Mouse (Mus musculus) left cerebral cortex, postnatal 25 days (tissue): Measurements from ENCODE around the gene Majin. TPM values are rescaled to one million over a fixed set of nuclear protein-coding genes. Genes with fewer than 3 reads are reported as not detected.

ENCODE experiments used
- DNase-seq, 2 experiments: peaks; one replicate each; pipeline ENCODE4 v3.0.0; 2022; ENCODE audit warnings: low spot score in 2 of 2, mixed read lengths in 1 of 2
- intact Hi-C: fragments of 180-260 bp; cut with DNase I; formaldehyde crosslinking; loops from one replicate; pipeline ENCODE4 v1.15.1; 2025
- total RNA-seq, 2 experiments: library from RNA; stranded (reverse); gene quantifications; 2 replicates each; pipeline ENCODE4 v1.2.3; 2021

Gene Majin
- total RNA-seq, 2 experiments from 2014 or later, result 0.53 TPM; not detected in 1

DNA sequence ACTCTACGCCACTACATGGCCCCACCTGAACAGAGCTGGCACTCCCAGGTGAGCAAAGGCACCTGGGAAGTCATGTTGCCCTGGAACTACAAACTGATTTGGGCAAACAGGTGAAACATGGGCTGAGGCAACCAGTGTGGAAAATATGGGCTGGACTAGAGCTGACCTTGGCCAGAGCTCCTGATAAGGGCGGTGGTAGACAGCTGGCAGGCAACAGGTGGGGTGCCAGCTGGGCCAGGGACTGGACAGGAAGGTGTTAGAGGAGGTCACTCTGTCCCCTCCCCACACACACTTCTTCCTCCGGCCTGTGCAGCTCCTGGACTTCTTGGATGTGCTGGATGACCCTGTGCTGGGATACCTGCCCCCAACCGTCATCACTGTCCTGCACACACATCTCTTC, 68.8 kb downstream of the Majin start:
- intact Hi-C loops, result no loop called here
- no peak for DNase-seq

DNA sequence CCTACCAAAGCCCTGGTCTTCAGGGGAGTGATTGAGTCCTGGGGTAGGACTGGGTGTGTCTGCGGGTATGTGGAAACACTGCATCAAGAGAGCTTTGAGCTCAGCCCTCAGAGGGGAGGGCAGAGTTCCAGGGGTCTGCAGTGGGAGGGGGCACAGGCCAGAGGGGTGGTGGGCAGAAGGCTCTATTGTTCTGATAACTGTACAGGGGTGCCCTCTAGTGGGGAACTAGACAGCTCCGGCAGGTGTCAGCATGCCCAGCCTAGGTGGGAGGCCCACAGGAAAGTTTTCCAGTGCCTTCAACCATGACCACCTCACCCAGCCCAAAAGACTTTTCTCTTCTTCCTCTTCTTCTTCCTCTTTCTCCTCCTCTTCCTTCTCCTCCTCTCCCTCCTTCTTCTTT, 76.2 kb downstream of the Majin start:
- no peak for DNase-seq
- intact Hi-C loops, result no loop called here

DNA sequence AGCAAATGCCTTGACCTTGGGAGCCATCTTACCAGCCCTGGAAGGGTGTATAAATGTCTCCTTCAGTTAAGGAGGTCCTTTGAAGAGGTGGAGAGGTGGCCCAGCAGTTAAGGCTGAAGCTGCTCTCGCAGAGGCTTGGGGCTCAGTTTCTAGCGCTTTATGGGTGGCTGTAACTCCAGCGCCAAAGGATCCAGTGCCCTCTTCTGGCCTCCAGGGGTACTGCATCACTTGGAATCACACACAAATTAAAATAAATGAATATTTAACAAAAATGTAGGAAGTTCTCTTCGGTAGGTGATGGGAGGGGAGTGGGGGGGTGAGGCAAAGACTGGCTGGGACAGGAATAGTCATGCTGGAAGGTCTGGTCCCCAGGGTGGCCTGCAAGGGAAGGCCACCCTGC, 76.8 kb downstream of the Majin start:
- intact Hi-C loops, result no loop called here
- no peak for DNase-seq

DNA sequence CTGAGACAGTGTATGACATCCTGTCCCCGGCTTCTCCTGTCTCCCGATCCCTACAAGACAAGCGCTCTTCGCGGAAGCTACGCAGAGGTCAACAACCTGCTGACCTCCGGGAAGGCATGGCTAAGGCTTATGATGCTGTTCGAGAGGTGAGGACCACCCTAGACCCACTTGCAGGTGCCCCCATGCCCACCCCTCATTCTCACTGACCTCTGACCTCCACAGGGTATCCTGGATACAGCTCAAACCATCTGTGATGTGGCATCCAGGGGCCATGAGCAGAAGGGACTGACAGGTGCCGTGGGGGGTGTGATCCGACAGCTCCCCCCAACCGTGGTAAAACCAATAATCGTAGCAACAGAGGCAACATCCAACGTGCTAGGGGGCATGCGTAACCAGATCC, 77.2 kb downstream of the Majin start:
- intact Hi-C loops, result no loop called here
- DNase-seq, result no peak

DNA sequence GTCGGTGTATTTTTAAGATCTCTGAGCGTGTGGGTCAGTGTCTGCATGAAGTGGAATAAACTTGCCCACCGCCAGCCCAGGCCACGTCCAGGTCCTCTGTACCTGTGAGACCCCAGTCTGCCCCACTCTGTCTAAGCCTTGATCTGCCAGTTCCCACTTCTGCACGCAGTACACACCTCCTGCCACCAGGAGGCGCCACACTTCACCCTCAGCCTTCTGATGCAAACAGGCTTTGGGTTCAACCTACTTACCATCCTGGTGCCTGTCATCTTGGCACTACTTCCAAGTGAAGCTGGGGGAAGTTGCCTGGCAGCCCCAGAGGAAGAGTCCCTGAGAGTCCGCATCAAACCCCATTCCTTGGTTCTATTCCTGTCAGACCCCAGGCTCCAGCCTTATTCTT, 78.0 kb downstream of the Majin start:
- intact Hi-C loops, result no loop called here
- peak; percentile 34 to 62 for DNase-seq

DNA sequence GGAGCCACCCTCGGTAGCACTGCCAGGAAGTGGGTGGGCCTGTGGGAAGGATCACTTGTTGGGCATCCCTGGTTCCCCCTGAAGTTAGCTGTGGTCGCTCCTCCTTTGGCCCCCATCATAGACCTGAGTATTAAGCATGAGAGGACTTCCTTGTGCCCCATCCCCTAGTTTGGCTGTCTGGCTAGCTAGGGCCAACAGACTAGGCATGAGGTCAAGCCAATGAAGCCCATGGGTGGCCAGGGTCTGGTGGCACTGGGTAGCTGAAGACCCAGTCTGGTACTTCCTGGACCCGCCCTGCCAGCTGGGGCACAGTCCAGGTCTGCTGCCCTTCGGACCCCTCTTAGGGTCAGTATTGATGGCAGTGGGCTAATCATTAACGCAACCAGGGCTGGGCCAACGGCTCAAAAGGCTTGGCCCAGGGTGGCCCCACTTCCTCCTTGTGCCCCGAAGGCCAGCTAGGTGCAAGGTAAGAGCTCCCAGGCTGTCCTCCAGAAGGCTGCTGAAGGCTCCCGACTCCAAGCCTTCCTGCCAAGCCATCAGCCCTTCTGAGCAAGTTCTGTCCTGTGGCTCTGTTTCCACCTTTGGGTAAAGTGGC, 78.7 kb downstream of the Majin start:
- intact Hi-C loops, result no loop called here
- no peak for DNase-seq

DNA sequence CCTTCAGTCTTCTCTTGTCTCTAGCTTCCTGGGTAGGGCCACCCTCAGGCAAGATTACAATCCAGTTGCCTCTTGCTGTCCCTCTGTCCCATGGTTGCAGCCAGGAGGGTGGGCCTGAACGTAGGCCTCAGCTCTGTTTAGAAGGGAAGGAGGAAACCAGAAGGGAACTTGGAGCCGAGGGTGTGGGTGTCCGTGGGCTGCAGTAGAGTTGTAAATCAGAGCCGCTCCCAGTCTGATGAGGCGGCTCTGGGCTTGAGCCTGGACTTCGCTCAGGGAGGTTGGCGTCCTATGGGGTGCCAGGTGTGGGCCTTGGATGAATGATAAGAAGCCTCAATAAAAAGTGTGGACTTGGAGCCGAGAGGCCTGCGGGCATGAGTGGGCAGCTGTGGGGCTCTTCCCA, 80.0 kb downstream of the Majin start:
- peak in 1 of 2 experiments; percentile 74 for DNase-seq
- intact Hi-C loops, result no loop called here

DNA sequence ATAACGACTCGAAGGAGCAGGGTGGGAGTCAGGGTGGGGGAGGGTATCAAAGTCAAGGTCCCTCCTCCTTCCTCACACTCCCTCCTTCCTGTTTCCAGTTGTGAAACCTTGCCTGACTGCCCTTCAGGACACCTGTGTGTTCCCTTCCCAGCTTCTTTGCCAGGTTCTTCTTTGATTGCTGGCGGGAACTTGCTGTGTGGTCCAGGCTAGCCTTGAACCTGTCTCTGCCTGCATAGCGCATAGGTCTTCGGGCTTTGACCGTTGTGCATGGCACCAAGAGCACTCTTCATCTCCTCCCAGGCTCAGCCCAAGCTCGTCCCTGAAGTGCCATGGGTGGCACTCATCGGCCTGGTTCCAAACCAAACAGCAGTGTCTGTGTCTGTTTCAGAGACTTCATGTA, 80.8 kb downstream of the Majin start:
- intact Hi-C loops, result no loop called here
- no peak for DNase-seq

DNA sequence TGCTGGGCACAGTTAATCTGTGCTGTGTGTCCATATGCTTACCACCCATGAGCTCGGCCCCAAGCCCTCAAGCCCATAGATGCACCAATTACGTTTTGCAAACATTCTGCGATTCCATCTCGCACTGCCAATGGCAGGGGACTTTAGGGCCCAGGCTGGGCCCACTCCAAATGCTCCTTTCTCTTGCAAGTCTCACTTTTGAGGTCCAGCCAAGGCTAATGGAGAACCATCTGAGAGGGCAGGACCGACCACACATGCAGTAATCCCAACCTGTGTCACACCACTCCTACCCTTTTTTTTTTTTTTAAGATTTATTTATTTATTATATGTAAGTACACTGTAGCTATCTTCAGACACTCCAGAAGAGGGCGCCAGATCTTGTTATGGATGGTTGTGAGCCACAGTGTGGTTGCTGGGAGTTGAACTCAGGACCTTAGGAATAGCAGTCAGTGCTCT, 81.6 kb downstream of the Majin start:
- intact Hi-C loops, result no loop called here

DNA sequence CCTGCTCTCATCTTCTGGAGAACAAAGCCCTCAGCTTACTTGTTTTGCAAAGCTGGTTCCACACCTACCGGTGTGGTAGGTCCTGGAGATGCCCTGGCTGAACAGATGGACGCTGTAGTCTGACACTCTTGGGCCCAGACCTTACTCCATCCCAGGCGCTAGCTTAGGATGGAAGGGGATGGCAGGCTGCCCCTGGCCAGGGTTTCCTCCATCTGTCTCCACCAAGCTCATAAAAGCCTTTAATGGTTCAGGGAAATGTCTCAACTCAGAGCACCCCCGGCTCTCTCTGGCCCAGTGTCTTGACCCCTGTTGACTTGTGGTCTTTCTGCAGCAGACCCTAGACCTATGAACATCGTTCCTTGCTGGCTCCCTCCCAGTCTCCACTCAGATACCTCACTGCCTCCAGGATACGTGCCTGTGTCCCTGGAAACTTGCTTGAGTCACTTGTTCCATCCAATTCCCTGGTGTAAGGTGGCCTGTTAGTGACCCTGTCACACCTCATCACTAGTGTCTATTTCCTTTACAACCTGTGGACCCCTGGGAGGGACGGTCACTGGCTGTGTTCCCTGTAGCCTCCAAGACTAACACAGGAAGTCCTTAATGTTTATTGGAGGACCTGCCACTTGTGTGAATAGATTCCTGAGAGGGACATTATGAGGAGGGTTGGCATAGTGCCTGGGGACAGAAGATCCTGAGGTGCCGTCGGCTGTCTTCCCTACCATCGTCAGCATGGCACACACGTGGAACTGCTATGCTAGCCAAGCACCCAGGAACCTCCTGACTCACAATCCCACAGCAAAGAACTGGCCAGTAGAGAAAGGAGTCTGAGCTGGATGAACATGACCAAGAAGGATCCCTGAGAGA, 83.3 kb downstream of the Majin start:
- DNase-seq, result no peak
- intact Hi-C loops, result loop anchor here (1.0 kb wide), 2 partner anchors 38 to 64 kb away; no protein-coding TSS in a partner anchor

More for the DNA sequence above, 81.6 kb downstream of the Majin start:
- no peak for DNase-seq

DNA sequence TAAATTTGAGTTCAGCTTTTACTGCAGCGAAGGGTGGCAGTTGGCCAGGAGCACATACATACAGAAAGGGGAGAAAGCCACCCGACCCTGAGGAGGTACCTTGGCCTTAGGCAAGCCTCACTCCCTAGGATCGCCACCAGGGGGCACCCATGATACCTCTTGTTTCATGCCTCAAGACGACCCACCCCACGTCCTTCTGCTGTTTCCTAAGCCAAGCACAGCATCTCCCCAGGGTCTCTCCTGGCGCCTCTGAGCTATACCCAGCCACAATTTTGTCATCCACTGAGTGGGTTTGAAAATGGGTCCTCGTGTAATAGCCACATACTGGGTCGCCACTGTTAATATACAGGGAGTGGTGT, 84.0 kb downstream of the Majin start:
- intact Hi-C loops, result loop anchor here (1.0 kb wide), 2 partner anchors 37 to 63 kb away; no protein-coding TSS in a partner anchor
- DNase-seq, result peak; percentile 81 to 85

DNA sequence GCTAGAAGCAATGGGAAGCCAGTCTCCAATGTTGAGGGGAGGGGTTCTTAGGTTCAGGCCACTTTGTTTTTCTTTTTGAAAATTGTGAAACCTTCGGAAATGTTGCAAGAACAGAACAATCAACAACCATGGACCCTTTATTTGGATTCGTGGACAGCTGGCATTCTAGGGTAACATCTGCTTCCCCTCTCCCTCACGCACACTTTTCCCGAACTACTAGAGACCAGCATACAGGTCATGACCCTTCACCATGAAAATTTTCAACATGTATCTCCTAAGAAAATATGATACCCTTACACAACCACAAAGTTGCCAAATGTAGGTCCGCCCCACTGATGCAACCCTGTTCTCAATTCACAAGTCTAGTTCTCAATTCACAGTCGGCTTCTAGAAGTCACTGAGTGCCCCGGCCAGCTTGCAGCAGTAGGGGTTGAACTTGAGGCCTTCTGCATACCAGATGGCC, 84.5 kb downstream of the Majin start:
- intact Hi-C loops, result loop anchor here (1.0 kb wide), 2 partner anchors 37 to 63 kb away; no protein-coding TSS in a partner anchor
- DNase-seq, result no peak

DNA sequence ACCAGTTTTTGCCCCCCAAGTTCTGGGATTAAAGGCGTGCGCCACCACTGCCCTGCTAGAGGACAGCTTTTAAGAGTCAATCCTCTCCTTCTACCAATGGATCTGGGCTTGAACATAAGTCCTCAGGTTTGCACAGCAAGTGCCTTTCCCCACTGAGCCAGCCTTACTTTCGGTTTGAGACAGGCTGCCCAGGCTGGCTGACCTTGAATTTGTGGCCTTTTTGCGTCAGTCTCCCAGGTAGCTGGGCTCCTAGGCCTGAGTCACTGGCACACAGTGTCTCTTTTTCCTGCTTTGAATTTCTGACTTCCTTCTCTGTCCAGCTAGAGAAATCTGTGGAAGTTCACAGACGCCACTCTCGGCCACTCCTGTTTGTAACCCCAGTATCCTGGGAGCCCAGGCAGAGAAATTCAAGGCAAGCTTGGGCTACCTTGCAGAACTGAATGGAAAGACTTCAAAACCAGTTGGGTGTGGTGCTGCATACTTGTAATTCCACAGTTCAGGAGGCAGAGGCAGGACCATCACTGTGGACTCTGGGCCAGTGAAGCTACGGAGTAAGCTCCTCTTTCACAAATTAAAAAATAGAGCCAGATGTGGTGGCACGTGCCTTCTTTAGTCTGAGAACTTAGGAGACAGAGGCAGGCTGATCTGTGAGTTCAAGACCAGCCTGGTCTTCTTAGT, 85.7 kb downstream of the Majin start:
- intact Hi-C loops, result no loop called here
- no peak for DNase-seq

DNA sequence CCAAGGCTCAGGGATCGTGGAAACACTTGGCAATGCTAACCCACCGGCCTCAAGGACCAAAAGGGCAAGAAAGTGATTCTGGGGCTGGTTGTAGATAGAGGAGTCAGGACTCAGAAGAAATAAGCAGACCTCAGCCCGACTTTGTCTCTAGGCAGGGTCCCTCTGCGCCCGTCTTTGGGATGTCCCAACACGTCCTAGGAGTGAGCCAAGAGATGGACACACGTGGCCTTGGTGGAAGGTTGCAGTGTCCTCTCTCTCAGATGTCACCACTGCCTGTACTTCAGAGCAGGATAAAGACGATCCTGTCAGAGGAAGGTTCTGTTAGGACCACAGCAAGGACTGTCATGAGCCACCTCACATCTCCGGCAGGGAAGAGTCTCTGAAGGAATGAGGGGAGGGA, 86.5 kb downstream of the Majin start:
- intact Hi-C loops, result no loop called here
- no peak for DNase-seq

DNA sequence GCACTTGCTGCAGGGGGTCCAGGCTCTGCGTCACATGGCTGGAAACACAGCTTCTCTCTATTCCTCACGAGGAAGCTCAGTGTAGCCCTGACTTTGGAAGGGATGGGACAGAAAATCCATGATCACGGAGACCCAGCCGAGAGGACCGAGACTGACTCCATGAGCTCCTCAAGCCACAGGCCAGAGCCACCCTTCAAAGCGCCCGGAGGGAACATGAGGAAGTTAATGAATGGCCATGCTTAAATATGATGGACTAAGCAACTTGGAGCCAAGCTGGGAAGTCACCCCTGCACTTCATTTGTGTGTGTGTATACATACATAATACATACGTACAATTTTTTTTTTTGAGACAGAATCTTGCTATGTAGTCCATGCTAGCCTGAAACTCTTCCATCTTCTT, 87.0 kb downstream of the Majin start:
- intact Hi-C loops, result no loop called here

DNA sequence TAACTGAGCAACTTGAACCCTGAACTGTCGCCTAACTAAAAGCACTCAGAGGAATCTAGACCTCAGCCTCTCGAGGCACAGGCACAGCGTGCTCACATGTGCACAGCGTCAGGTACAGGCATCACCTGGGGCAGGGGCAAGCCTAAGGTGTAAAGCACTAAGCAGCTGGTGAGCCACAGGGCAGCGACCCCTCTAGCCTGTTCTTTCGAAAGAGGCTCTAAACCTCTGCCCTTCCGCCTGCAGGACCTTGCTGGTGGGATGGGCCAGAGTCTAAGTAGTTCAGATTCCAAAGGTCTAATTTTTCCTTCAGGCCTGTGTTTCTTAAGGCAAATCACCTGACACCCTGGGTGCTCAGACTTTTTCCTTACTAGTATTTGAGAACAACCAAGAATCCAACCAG, 87.9 kb downstream of the Majin start:
- intact Hi-C loops, result no loop called here
- no peak for DNase-seq

More for the DNA sequence above, 87.0 kb downstream of the Majin start:
- no peak for DNase-seq

DNA sequence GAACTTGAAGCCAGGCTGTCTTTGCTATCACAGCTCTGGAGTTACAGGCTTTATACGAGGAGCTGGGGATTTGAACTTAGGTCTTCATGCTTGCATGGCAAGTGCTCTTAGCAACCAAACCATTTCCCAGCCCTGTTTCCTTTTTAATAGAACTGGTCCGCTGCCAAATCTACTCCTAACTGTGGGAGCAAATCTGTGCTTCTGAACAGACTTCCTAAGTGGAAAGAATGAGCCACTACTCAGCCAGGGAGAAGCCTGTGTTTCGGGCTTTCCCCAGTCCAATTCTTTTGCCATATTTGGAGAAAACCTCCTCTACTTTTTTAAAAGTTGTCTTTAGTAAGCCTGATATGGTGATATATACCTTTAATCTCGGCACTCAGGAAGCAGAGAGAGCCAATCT, 88.5 kb downstream of the Majin start:
- intact Hi-C loops, result no loop called here
- DNase-seq, result peak; percentile 27 to 74

DNA sequence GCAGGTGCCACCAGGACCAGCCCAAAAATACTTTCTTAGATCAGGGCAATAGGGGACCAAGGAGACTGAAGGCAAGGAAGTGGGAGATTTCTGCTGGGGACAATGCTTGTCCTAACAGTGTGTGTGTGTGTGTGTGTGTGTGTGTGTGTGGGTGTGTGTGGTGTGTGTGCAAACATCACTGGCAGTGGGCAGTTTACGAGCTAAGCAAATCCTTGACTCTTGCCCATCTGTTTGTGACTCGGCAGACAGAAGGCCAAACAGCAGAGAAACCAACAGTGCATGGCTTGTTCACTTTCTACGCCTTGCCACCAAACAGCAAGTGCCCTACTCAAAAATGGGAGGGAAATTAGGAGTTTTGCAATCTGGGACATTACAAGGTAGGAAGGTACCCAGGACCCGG, 89.4 kb downstream of the Majin start:
- intact Hi-C loops, result no loop called here
- DNase-seq, result no peak
